Mouse (Mus musculus) spleen, embryonic (tissue): ENCODE results near the gene Polr2a.

Experiments used
- CTCF ChIA-PET: fragments of 350-600 bp; sonication (Branson Sonifier 250); formaldehyde crosslinking; loops from one replicate; lab custom pipeline; 2022; lab: Charles Lee

The Polr2a gene

GRCm38 (mm10) chr11:69787306-69787705 is 28.9 kb upstream of the Polr2a start:
- CTCF ChIA-PET = interaction anchor here (0.6 kb wide), 1 partner anchor 979 kb away, joined by 4 read pairs; no protein-coding TSS in a partner anchor

GRCm38 (mm10) chr11:69784793-69785272 is 26.4 kb upstream of the Polr2a start:
- CTCF ChIA-PET = no interaction called here

- CTCF ChIA-PET = interaction anchor here (0.9 kb wide), 1 partner anchor 12 kb away, joined by 3 read pairs; no protein-coding TSS in a partner anchor
These were observed 23.4 kb upstream of the Polr2a start for GRCm38 (mm10) chr11:69781828-69782227.

- CTCF ChIA-PET = no interaction called here
These were observed 20.5 kb upstream of the Polr2a start for GRCm38 (mm10) chr11:69778985-69779384.

GRCm38 (mm10) chr11:69778258-69778982 is 20.0 kb upstream of the Polr2a start:
- CTCF ChIA-PET = no interaction called here

- CTCF ChIA-PET = no interaction called here
These were observed 19.2 kb upstream of the Polr2a start for GRCm38 (mm10) chr11:69777504-69778257.

GRCm38 (mm10) chr11:69776488-69776887 is 18.1 kb upstream of the Polr2a start:
- CTCF ChIA-PET = no interaction called here

GRCm38 (mm10) chr11:69775716-69776115 is 17.3 kb upstream of the Polr2a start:
- CTCF ChIA-PET = interaction anchor here (0.6 kb wide), 1 partner anchor 95 kb away, joined by 4 read pairs; no protein-coding TSS in a partner anchor

- CTCF ChIA-PET = interaction anchor here (1.2 kb wide), 1 partner anchor 27 kb away, joined by 3 read pairs; the partner anchor contains the start of gene Fgf11
These were observed 16.5 kb upstream of the Polr2a start for GRCm38 (mm10) chr11:69774961-69775360.

GRCm38 (mm10) chr11:69767625-69767909 is 9.1 kb upstream of the Polr2a start:
- CTCF ChIA-PET = interaction anchor here (0.6 kb wide), 1 partner anchor 26 kb away, joined by 3 read pairs; no protein-coding TSS in a partner anchor

GRCm38 (mm10) chr11:69766872-69767624 is 8.6 kb upstream of the Polr2a start:
- CTCF ChIA-PET = interaction anchor here (0.6 kb wide), 1 partner anchor 26 kb away, joined by 3 read pairs; no protein-coding TSS in a partner anchor

- CTCF ChIA-PET = no interaction called here
These were observed 7.7 kb upstream of the Polr2a start for GRCm38 (mm10) chr11:69766126-69766609.

GRCm38 (mm10) chr11:69765221-69766125 is 7.0 kb upstream of the Polr2a start, which contains the start of gene Zbtb4:
Gene Zbtb4 (plus strand): TSS chr11:69765912.
- CTCF ChIA-PET = no interaction called here

GRCm38 (mm10) chr11:69763551-69763950 is 5.1 kb upstream of the Polr2a start:
- CTCF ChIA-PET = no interaction called here

GRCm38 (mm10) chr11:69761868-69762267 is 3.4 kb upstream of the Polr2a start, which contains the start of gene Slc35g3:
Gene Slc35g3 (minus strand): TSS chr11:69761968.
- CTCF ChIA-PET = no interaction called here

- CTCF ChIA-PET = interaction anchor here (0.6 kb wide), 1 partner anchor 103 kb away, joined by 18 read pairs; no protein-coding TSS in a partner anchor
These were observed 2.4 kb upstream of the Polr2a start for GRCm38 (mm10) chr11:69760901-69761200.

GRCm38 (mm10) chr11:69760160-69760900 is 1.9 kb upstream of the Polr2a start:
- CTCF ChIA-PET = interaction anchor here (0.6 to 0.7 kb wide), 2 partner anchors 46 to 104 kb away, joined by 10 to 18 read pairs; no protein-coding TSS in a partner anchor

GRCm38 (mm10) chr11:69758971-69759721 is 709 bp upstream of the Polr2a start:
- CTCF ChIA-PET = no interaction called here

- CTCF ChIA-PET = no interaction called here
These were observed 364 bp downstream of the Polr2a start for GRCm38 (mm10) chr11:69758090-69758456.
